Mouse (Mus musculus) C3H10T1/2 (cell line): ENCODE measurements around the gene Olfr979. TPM values are rescaled to one million over a fixed set of nuclear protein-coding genes. Genes with fewer than 3 reads are reported as not detected.

Source experiments
- polyA plus RNA-seq, 2 experiments: library from polyadenylated mRNA; unstranded; fragments of >200 nt; fragmentation: generic; extraction: Trizol; gene quantifications; one replicate each; pipeline ENCODE4 v1.2.1; 2012; ENCODE audit warnings: missing spikeins in 2 of 2

The Olfr979 gene
- not detected for polyA plus RNA-seq

GRCm38 (mm10) chr9:40003365-40003764, at the start of gene Olfr979:
Gene Olfr979 (minus strand): TSS chr9:40003465.

GRCm38 (mm10) chr9:40021164-40021563, 17.9 kb upstream of the Olfr979 start, which contains the start of gene Olfr981:
Gene Olfr981 (plus strand): TSS chr9:40021464.

GRCm38 (mm10) chr9:40009482-40009881, 6.2 kb upstream of the Olfr979 start, which contains the start of gene Olfr980:
Gene Olfr980 (minus strand): TSS chr9:40009582.

GRCm38 (mm10) chr9:39991813-39992212, 11.5 kb downstream of the Olfr979 start, which contains the start of gene Olfr978:
Gene Olfr978 (plus strand): TSS chr9:39992113.

GRCm38 (mm10) chr9:39961033-39961432, 42.2 kb downstream of the Olfr979 start, which contains the start of gene Olfr976:
Gene Olfr976 (minus strand): TSS chr9:39961133.

GRCm38 (mm10) chr9:39951946-39952345, 51.3 kb downstream of the Olfr979 start, which contains the start of gene Olfr975:
Gene Olfr975 (minus strand): TSS chr9:39952046.

Other genes with a start within 250 kb of the Olfr979 start
- not detected for gene Olfr968, start 220.2 kb downstream of the Olfr979 start, polyA plus RNA-seq
- not detected for gene Olfr969, start 212.5 kb downstream of the Olfr979 start, polyA plus RNA-seq
- not detected for gene Olfr970, start 194.6 kb downstream of the Olfr979 start, polyA plus RNA-seq
- not detected for gene Olfr971, start 166.6 kb downstream of the Olfr979 start, polyA plus RNA-seq
- gene Olfr972, start 137.0 kb downstream of the Olfr979 start, polyA plus RNA-seq: not detected
- gene Olfr229, start 96.1 kb downstream of the Olfr979 start, polyA plus RNA-seq: not detected
- gene Olfr974, start 66.0 kb downstream of the Olfr979 start, polyA plus RNA-seq: not detected
- not detected for gene Olfr975, start 51.4 kb downstream of the Olfr979 start, polyA plus RNA-seq
- not detected for gene Olfr976, start 42.3 kb downstream of the Olfr979 start, polyA plus RNA-seq
- gene Olfr978, start 11.4 kb downstream of the Olfr979 start, polyA plus RNA-seq: not detected
- not detected for gene Olfr980, start 6.1 kb upstream of the Olfr979 start, polyA plus RNA-seq
- gene Olfr981, start 18.0 kb upstream of the Olfr979 start, polyA plus RNA-seq: not detected
- not detected for gene Olfr982, start 70.4 kb upstream of the Olfr979 start, polyA plus RNA-seq
- not detected for gene Olfr983, start 90.1 kb upstream of the Olfr979 start, polyA plus RNA-seq
- not detected for gene Olfr984, start 110.7 kb upstream of the Olfr979 start, polyA plus RNA-seq
- not detected for gene Olfr985, start 126.7 kb upstream of the Olfr979 start, polyA plus RNA-seq
- gene Tmem225, start 144.7 kb upstream of the Olfr979 start, polyA plus RNA-seq: not detected
- gene Olfr986, start 177.5 kb upstream of the Olfr979 start, polyA plus RNA-seq: not detected
- 1 to 10 TPM in 1 of 2 experiments, under 1 TPM in 1; 0.29 to 1.5 TPM for gene Zfp202, start 188.9 kb upstream of the Olfr979 start, polyA plus RNA-seq